8 mouse cellular contexts compared by ENCODE assay signal in genomic region chr9:46175300-46175699, GRCm38 (mm10). TPM values are rescaled to one million over a fixed set of nuclear protein-coding genes. Genes with fewer than 3 reads are reported as not detected.
DNase-seq lines count a peak whose midpoint lies in the region; ATAC-seq and TF ChIP-seq lines count a peak whose summit lies in the region.

No protein-coding gene starts in this region.

- no peak for TF ChIP-seq CTCF in embryonic fibroblast, embryonic 13.5 days (IDR thresholded peaks at IDR 0.05; ENCODE audit: borderline replicate concordance, insufficient read depth, low read length)

- no peak overlapping the region for H3K4me3 ChIP-seq in kidney, embryonic 14.5 days (ENCODE audit: low read length)
- no peak overlapping the region for H3K4me3 ChIP-seq in embryonic fibroblast, embryonic 13.5 days (ENCODE audit: insufficient read depth, low read length)
- H3K4me3 ChIP-seq in stomach, embryonic 14.5 days (ENCODE audit: low read depth, low read length), result no peak overlapping the region

- no peak overlapping the region for H3K9ac ChIP-seq in kidney, embryonic 14.5 days (ENCODE audit: low read depth, low read length)
- no peak overlapping the region for H3K9ac ChIP-seq in stomach, embryonic 14.5 days (replicated peaks; ENCODE audit: low read depth, low read length)

- no peak for ATAC-seq in kidney, embryonic 14.5 days (ENCODE audit: low FRiP score, low TSS enrichment)
- ATAC-seq in stomach, embryonic 14.5 days (ENCODE audit: insufficient number of reproducible peaks, insufficient read depth, low FRiP score, low read depth), result no peak

- no peak for TF ChIP-seq POLR2A in embryonic fibroblast, embryonic 13.5 days (IDR thresholded peaks at IDR 0.05; ENCODE audit: low read depth, low read length)

- peaks cover 9% of the 10 kb centered on the region; the same call in 1 of the 2 replicates for H3K36me3 ChIP-seq in kidney, embryonic 14.5 days (ENCODE audit: control insufficient read depth, insufficient read depth, low read length)
- no peaks in the 10 kb centered on the region for H3K36me3 ChIP-seq in stomach, embryonic 14.5 days (ENCODE audit: control insufficient read depth, insufficient read depth, low read length)

- H3K4me1 ChIP-seq in kidney, embryonic 14.5 days (ENCODE audit: control insufficient read depth, insufficient read depth, low read length), result peaks cover 5% of the 10 kb centered on the region; the same call in 1 of the 2 replicates
- H3K4me1 ChIP-seq in embryonic fibroblast, embryonic 13.5 days (ENCODE audit: control insufficient read depth, insufficient read depth, low read length), result peaks cover 15% of the 10 kb centered on the region
- H3K4me1 ChIP-seq in stomach, embryonic 14.5 days (ENCODE audit: control insufficient read depth, insufficient read depth, low read length), result peaks cover 11% of the 10 kb centered on the region

- no peak for DNase-seq in kidney, adult 11 months
- peak; percentile 62 to 69 for DNase-seq in lung, adult 18-20 months
- DNase-seq in embryo, embryonic 11 days, result no peak
- DNase-seq in right cerebral cortex, postnatal 25 days, result no peak
- DNase-seq in Muller cell, postnatal 12 days (ENCODE audit: inconsistent ontology term), result no peak

- no peaks in the 10 kb centered on the region for H3K9me3 ChIP-seq in kidney, embryonic 14.5 days (ENCODE audit: control insufficient read depth, low read length)
- H3K9me3 ChIP-seq in stomach, embryonic 14.5 days (ENCODE audit: control insufficient read depth, low read depth, low read length), result no peaks in the 10 kb centered on the region

- 25% methylated on average over 1 of the region's 1 CpGs for WGBS in kidney, embryonic 14.5 days
- WGBS in stomach, embryonic 14.5 days, result 48% methylated on average over 1 of the region's 1 CpGs

- no peak overlapping the region for H3K4me2 ChIP-seq in kidney, embryonic 14.5 days (replicated peaks; ENCODE audit: low read depth, low read length)
- H3K4me2 ChIP-seq in stomach, embryonic 14.5 days (replicated peaks; ENCODE audit: low read depth, low read length), result no peak overlapping the region

- H3K27me3 ChIP-seq in kidney, embryonic 14.5 days (ENCODE audit: control insufficient read depth, insufficient read depth, low read length), result no peaks in the 10 kb centered on the region
- no peaks in the 10 kb centered on the region for H3K27me3 ChIP-seq in stomach, embryonic 14.5 days (ENCODE audit: control insufficient read depth, insufficient read depth, low read length)

- H3K27ac ChIP-seq in kidney, embryonic 14.5 days (ENCODE audit: low read depth, low read length), result peak overlapping the region; percentile 39; the same call in 1 of the 2 replicates
- H3K27ac ChIP-seq in embryonic fibroblast, embryonic 13.5 days (ENCODE audit: insufficient read depth, low read length), result peak overlapping the region; percentile 64
- H3K27ac ChIP-seq in stomach, embryonic 14.5 days (ENCODE audit: low read length), result 0 out of 2 replicates have a peak overlapping the region, but pooled peaks have one; percentile 28

RNA-seq across cellular contexts. Expression of gene Apoa1, which starts 53.1 kb away (rescaled TPM):
- polyA plus RNA-seq in kidney, embryonic 14.5 days (2014; fragmentation: Nextera tagmentation; extraction: Ambion mirVana), result 2.6 and 3.1 TPM in 2 replicates
- polyA plus RNA-seq in embryonic fibroblast, embryonic 13.5 days (2011; ENCODE audit: insufficient read length, low read depth, missing spikeins), result not detected in 2 replicates
- polyA plus RNA-seq in stomach, embryonic 14.5 days (2014; fragmentation: Nextera tagmentation; extraction: Ambion mirVana), result 70.2 and 73.0 TPM in 2 replicates

Comparison
In these comparisons a context has a peak if more than half of its experiments do, and no peak if none do; other contexts are left out.
1. DNase-seq: peak in lung, adult 18-20 months (2 of 2); none in kidney, adult 11 months (single experiment), embryo, embryonic 11 days (single experiment), right cerebral cortex, postnatal 25 days (single experiment) and Muller cell, postnatal 12 days (single experiment).
2. RNA of gene Apoa1, which starts 53.1 kb away (polyA plus RNA-seq): 70.2 to 73.0 TPM in stomach, embryonic 14.5 days; 2.6 to 3.1 TPM in kidney, embryonic 14.5 days and not detected in embryonic fibroblast, embryonic 13.5 days; every median in the first group is over 10 times any median in the second.
3. Peak in every context shown above with its lines, with median percentiles within 50 percentile points of each other: H3K27ac ChIP-seq.